Mouse (Mus musculus) thymus, adult 2 months (tissue): ENCODE measurements around the gene Nus1.

Experiments
- CTCF ChIP-seq: fragments of 200-500 bp; IDR thresholded peaks from 2 replicates; pipeline ENCODE4 v1.5.1; 2012; ENCODE audit warnings: mild to moderate bottlenecking, control low read depth, low read length, moderate library complexity, borderline replicate concordance; ENCODE audit not compliant: control insufficient read depth, poor library complexity, insufficient read depth; ENCODE audit errors: extremely low read depth
- POLR2A ChIP-seq: fragments of 200-500 bp; IDR thresholded peaks from 2 replicates; pipeline ENCODE4 v1.6.1; 2012; ENCODE audit warnings: mild to moderate bottlenecking, low read length, control low read depth, moderate library complexity; ENCODE audit not compliant: control insufficient read depth, poor library complexity, insufficient read depth; ENCODE audit errors: extremely low read depth

DNA sequence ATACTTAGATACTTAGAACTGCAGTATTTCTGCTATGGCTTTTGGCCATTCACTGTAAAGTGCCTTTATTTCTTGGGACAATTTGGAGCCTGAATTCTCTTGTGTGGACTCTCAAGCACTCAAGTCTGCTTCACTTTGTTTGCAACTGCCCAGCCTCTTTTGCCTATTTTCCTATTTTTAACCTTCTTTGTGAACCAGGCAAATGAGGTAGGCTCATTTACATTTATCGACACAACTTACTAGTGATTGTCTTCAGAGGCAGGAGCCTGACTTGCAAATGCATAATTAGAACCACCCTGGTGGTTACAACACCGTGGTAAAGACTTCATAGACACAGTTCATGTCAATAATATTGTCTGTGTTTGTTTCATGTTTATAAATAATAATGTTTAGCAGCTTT, 43.3 kb downstream of the Nus1 start:
- TF ChIP-seq CTCF, result no peak
- TF ChIP-seq POLR2A, result no peak
